Mouse (Mus musculus) MEL-GATA-1-ER (cell line): ENCODE measurements around the gene Zpr1.

Experiments used
- DNase-seq: peaks from one replicate; pipeline ENCODE4 v3.0.0-alpha.2; 2012; ENCODE audit warnings: low read depth; ENCODE audit errors: extremely low read depth

The Zpr1 gene

DNA sequence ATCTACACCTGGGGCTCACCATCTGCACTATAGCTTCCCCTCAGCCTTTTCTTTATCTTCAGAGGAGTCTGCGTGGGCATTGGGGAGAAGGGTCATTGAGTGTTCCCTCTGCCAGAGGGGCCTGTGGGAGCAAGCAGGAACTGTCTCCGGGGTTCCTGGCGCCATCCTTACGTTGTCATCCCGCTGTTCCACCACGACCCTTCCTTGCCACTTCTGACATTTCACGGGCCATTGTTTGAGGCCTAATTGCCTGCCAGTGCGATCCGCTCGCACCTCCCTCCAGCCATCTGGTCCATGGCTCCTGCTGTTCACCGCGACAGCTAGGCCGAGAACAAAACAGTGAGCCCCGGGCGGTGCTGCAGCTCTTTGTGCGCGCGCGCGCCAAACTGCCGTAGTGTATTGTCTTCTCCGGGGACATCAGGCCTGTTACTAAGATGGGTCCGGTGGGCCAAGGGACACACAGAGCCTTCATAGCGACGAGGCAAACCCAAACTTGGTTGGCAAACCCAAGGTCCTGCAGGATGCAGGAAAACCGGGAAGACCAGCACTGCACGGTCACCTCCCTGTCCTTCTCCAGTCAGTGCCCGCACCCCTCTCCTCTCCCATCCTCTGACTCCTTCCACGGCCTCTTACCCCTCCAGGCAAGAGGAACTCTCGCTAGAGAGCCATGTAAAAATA, 55.8 kb downstream of the Zpr1 start:
- no peak for DNase-seq

DNA sequence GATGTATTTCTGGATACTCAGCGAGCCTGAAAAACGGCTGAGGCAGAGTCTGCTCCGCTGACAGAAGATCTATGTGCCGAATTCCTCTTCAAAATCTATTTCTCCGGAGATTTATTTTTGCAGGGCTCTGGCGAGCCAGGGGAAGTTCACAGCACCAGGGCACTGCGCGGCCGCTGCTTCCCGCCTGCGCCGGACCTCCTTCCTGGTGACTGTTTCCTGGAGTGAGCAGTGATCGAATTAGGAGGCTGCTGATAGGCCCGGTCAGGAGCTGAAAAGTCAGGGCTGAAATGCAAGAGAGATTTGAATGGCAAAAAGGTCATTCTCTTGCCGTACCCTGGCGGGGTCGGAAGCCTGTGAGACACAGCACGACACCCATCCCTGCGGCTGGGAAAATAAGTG, 56.4 kb downstream of the Zpr1 start:
- no peak for DNase-seq

DNA sequence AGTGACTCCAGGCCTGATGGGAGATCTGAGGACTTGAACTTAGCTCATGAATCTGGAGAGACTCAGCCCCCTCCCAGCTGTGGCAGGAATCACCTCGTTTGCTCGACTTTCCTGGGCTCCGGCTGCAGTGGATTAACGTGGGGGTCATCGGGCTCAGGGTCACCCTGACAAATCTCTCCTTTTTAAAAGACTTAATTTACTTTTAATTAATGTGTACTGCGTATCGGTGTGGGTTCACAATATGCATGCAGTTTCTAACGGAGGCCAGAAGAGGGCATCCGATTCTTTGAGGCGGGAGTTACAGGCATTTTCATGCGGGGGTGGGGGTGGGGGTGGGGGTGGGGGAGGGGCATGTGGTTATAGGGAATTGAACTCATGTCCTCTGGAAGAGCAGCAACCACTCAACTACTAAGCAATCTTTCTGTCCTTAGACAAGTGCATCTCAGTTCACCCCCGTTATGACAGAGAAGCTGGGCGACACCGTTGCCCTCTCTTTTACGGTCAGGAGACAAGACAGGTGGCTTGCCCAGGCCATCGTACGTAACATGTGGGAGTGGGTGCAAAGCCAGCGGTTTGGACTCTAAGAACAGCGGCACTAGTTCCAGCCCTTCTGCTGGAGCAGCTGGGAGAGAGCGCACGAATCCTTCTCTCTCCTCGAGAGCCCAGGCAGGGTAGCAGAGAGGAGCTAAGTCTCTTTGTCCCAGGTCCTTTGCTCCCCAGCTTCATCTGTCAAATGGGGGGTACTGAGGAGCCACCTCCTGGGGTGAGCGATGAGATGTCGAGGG, 57.1 kb downstream of the Zpr1 start:
- no peak for DNase-seq

DNA sequence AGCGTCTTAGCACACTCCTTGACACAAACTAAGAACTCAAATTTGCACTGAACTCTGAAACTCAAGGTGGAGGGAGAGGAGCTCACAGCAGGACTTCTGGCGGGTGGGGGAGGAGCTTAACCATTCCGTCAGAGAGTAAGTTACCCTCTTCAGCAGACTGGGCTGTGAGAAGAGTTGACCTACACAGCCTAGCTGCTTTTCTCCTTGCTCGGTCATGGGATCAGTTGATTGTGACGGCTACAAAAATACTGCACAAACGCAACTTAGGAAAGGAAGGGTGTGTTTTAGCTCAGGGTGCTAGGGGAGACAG, 57.7 kb downstream of the Zpr1 start:
- no peak for DNase-seq

DNA sequence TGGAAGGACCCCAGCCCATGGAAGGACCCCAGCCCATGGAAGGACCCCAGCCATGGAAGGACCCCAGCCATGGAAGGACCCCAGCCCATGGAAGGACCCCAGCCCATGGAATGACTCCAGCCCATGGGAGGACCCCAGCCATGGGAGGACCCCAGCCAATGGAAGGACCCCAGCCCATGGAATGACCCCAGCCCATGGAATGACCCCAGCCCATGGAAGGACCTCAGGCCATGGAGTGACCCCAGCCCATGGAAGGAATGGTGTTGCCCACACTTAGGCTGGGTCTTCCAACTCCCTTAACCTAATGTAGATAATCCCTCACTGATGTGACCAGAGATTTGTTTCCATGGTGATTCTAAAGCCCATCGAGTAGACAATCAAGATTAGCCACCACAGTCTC, 58.4 kb downstream of the Zpr1 start:
- DNase-seq = no peak
